Mouse (Mus musculus) activated CD4-positive, CD25-positive, alpha-beta regulatory T cell, adult 4 months (primary cell): Measurements from ENCODE around the gene Camta1. TPM values are rescaled to one million over a fixed set of nuclear protein-coding genes. Genes with fewer than 3 reads are reported as not detected.
A peak's percentile ranks its signal among the peaks of the same experiment; 100 is the strongest.

ENCODE experiments used
- ATAC-seq: one replicate; pipeline ENCODE4 v1.8.0; 2017
- polyA plus RNA-seq, 2 experiments: library from polyadenylated mRNA; unstranded; fragments of 100-300 nt; shearing (Covaris generic); gene quantifications; one replicate each; pipeline ENCODE4 v1.2.1; 2017

Camta1 gene
- polyA plus RNA-seq, 2 experiments from 2014 or later: 45.5 to 49.5 TPM

DNA sequence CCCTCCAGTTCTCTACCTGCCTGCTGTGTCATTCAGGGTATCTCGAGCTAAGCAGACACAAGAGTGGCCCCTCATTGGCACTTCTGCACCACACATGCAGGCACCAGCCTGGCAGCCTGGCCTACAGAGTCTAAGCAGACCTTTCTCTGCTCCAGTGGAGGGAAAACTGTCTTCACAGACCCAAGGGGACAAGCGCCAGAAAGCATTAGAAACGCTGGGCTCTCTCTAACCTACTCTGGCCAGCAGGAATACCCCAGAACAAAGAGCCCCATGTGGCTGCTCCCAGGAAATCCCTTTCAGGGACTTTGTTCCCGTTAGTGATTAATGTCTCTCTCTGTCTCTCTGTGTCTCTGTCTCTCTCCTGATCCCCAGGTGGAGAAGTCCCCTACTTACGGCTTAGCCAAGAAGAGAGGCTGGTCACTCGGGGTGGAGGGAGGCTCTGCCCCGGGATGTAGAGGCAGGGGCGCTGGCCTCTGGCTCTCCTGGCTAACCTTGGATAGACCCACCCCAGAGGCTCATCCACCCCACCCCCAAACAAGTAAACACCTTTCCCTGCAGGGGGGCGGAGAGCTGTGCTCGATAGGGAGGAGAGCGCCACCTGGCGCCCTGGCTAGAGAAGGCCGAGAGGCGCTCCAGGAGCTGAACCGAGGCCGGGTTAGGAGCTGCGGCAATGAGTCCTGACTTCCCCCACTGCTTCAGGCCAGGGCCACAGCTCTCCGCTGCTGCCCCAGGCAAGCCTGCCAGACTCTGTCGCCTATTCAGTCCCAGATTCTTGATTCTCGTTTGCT lies 722.4 kb downstream of the Camta1 start:
- peak; percentile 40 for ATAC-seq

DNA sequence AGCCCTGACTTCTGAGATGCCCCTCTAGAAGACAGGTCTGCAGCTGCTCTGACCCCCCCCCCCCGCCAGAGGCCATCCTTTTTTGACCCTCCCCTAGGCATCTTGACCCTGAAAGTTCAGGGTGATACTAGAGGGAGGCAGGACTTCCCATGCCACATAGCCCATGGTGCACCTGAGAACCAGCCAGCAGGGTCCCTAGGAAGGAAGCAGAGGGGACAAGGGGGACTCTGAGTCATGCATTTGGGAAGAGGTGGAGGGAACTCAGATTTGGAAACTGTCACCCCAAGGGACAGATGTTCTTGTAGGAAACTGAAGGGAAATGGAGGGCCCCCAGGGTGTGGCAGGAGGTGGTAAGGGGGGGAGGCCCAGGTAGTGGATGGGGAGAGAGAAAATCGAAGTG lies 723.1 kb downstream of the Camta1 start:
- no peak for ATAC-seq

DNA sequence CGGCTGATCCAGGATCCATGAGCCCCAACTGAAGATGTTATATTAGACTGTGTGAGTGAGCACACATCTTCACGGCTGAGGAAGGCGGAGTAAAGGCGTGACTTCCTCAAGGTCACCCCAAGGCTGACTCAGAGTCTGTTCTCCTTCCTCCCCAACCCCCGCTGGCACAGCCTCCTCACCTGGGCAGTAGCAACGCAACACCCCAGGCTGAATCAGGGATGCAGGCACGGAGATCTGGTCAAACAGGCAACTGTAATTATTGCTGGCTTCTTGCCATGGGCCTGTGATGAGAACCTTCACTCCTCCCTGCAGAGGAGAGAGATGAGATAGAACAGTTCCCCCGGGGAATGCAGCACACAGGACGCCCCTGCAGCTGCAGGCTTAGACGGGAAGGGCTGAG lies 723.5 kb downstream of the Camta1 start:
- no peak for ATAC-seq

DNA sequence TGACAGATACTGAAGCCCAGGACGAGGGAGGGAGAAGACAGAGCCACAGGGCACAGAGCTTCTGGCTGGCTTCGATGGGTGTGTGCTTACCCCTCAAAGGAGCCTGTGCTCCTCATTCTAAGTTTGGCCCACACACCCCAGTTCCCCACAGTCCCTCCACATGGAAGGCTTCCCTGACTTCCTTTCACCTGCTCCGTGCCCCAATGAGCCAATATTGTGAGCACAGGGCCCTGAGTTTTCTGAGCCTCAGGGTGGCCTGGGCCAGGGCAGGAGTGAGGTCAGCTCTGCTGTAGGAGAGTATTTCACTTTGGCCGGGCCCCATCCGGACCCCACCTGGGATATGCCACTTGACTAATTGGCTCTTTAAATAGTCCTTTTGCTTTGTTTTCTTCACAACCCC lies 724.0 kb downstream of the Camta1 start:
- no peak for ATAC-seq

DNA sequence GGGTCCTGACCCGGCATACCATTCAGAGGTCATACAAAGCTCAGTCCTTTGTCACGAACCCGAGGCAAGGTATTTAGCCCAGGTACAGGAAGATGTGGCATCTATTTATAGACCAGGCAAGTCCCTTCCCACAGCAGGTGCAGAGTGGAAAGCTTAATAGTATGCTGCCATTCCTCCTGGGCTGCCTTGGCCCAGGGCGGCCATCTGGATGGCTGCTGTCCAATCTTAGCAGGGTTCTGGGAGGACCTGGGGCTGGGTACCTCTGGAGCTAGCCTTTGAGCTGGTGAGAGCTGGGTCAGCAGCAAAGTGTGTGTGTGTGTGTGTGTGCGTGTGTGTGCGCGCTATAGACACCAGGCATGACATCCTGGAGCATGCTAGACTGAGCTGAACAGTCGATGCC lies 726.2 kb downstream of the Camta1 start:
- ATAC-seq: no peak

DNA sequence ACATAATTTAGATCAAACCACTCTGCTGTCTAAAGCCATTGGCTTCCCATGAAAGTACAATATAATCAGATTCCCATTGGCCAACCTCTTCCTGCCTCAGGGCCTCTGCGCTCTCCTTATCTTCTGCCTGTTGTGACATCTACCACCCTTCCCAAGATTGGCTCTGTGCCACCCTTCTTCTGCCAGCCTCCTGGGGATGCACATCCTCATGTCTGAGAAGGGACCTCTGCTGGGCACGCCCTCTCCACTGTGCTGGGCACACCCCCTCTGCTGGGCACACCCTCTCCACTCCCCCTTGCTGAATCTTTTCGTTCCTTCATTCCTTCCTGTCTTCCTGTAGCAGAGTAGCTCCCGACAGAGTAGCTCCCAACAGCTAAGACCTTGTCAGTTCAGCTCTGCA lies 727.9 kb downstream of the Camta1 start:
- no peak for ATAC-seq

DNA sequence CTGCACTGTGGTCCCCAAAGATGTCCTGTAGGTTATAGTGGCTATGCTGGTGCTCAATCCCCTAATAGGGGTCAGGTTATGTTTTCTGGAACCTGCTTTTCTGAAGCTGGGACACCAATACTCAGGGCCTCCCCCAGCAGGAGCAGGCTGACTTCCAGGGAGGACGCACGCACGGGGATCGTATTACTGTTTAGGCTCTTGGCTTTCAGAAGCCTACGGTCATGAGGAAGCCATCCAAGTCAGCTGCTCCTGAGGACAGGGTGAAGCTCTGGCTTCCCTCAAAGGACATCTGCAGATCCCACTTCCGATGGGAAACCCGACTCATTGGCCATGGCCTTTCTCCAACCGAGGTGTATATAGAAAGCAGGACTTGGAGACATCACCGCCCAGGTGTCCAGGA lies 729.2 kb downstream of the Camta1 start:
- ATAC-seq: no peak

DNA sequence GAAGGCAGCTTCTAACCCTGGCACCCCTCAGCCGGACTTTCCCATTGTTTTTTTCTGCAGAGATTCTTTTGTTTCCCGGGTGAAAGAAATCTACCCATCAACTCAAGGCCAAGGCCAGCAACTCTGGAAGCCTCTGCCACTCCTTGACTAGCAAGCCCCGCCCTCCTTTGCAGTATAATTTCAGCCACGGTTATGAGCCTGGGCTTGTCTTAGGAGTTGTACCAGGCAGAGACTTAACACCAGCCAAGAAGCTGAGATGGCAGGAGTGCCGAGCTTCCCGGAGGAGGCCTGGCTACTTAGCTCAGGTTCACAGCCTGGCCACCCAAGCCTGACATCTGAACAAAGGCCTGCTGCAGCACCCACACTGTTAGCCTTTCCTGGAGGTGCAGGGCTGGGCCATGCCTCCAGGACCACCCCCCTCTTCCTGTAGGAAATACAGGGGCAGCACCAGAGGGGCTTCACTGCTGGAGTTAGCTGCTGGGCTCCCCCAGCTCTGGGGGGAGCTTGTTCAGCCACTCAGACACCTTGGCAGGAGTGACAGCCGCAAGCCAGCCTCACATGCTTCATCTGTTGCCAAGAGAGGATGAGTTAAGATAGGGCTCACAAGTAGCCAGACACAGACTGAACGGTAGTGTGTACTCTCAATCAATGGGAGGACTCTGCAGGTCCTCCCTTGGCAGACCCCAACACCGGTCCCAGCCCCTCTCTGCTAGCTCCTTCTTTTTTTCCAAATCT lies 730.8 kb downstream of the Camta1 start:
- ATAC-seq: no peak

DNA sequence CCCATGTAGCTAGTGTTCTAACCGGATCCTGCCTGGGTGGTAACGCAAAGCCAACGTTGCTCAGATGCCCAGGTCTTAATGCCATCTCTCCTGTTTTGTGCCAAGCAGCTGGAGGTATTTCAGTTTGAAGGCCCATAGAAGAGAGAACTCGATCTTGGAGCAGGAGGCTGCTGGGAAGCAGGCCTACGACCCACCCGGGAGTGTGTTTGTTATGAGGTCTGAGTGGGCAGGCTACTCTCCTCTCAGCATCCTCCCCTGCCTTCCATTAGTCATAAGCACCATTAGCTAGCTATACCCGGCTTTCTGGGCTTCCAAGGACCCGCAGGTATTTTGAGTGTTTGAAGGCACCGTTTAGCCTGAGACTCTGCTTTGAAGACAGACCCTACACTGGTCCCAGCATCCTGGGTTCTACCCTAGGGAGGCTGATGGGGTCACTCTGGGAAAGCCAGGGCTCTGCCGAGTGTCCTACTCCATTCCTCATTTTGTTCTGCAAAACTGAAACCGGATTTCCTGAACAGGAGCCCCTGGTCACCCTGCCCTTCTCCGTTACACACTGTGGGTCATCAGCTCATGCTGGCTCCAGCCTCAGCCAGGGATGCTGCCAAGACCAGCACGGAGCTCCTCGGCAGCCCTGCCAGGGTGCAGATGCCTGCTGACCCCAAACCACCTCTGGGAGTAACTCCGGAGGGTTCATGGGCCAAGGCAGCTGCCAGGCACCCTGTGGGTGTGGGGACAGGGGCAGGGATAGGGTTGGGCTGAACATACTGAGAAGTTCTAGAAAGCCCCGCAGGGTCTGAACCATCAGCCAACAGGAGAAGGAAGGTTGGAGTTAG lies 731.7 kb downstream of the Camta1 start:
- no peak for ATAC-seq

DNA sequence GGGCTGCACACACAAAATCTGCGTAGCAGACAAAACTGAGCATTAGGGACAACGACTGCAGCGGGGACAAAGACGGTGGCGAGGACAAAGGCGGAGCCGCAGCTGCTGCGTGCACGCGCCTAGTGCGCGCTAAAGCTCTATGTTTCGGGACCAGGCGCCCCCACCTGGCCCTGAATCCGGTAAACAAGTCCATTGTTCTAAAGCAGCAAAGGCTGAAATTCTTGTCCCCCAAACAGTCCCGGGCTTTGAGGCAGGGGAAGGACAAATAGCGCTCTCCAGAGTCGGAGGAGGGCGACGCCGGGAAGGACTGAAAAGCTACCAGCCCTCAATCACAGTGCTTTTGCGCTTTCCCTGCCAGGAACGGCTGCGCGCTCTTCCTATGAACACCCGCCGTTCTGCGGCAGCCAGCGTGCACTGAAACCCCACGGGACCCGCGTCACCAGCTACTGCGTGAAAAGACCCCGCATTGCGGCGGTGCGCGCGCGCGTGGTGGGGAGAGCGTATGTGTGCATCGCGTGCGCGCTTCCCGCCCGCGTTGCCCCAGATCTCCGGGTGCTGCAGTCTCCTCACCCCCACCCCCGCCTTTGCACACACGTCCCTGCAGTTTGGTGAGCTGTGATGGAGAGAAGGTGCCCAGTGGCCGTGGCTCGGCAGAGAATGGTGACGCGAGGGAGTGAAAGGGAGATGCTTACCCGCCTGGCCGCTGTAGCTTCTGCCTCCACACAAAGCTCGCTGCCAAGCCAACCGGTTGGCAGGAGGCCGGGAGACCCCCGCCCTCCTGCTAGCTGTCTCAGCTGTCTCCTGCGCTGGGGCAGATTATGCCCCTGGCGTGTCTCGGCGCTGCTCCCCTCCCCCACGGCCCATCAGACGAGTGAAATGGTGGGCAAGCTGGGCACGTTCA lies 732.8 kb downstream of the Camta1 start:
- no peak for ATAC-seq

DNA sequence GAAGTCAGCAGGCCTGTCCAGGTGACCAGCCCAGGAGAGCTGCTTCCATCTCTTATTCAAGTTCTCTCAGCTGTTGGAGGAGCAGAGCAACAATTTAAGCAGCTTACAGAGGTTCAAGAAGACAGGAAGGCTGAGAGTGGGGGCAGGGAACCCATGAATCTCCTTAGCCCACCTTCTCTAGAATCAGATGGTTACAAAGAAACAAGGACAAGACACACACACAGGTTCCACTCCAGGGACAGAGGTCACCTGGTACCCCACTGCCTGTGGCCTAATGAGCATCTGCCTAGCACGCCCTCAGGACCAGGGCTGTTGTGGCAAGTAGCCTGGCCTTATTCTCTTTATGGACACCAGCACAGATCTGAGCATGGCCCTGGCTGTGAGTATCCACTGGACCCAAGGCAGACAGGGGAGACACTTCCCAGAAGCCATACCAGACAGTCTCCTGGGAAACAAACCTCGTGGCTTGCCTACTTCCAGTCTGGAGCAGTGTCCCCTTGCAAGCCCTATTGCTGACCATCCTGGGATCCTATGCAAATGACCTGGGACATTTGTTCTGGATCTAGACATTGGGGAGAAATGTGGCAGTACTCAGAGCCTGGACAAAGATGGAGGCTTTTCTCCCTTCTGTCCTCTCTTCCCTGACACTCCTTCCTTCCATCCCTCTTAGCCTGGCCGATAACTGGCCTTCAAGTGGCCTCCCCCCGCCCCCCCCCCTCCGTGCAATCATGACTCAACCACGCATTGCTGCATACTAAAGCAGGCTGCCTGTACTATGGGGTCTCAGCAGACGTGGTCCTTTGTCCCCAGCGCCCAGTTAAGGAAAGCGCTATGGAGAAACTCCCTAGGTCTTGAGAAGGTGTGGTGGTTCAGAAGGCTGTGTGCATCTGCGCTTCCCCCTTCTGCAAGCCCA lies 733.8 kb downstream of the Camta1 start:
- no peak for ATAC-seq

DNA sequence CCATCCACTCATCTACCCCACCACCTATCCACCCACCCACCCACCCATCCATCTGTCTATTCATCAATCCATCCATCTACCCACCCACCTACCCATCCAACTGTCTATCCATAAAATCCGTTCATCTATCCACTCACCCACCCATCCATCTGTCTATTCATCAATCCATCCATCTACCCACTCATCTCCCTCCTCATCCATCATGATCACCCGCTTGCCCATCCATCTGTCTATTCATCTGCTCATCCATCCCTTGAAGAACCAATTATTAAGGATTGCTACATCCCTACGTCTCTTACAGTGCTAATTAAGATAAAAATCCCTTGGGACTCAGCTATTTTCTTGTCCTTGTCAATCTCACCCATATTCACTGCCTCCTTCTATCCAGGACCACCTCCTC lies 742.8 kb downstream of the Camta1 start:
- no peak for ATAC-seq

DNA sequence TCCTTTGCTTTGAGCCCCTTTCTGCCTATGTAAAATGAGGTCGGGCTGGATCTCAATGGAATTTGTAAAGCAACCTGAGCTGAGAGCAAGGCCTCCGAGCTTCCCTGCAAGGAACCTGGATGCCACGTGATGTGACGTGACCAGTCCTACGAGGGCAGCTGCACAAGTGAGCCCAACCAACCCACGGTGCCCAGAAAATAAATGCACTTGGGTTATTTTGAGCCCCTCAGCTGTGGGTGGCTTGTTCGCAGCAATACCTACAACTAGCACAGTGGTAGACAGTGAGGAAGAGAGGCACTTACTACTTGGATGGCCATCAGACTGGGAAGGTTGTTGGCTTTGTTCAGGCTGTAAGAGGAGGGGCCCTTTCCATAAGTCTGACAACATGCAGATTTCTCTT lies 747.1 kb downstream of the Camta1 start:
- ATAC-seq: no peak

DNA sequence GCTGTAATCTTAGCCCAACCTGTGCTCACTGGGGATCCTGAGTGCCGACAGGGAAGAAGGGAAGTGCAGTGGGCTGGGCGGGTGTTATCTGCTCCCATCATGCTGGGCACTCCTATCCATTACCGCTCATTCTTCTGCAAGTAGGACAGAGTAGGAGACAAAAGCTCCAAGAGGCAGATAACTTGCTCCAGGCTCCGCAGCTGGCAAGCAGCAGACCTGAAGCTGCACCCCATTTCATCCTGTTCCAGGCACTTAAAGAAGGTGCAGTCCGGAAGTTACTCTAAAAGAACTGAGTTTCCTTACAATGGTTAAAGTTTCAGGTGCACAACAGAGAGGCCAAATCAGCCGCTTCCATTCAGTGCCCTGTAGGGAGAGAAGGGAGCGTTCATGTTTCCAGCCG lies 750.5 kb downstream of the Camta1 start:
- ATAC-seq: no peak

DNA sequence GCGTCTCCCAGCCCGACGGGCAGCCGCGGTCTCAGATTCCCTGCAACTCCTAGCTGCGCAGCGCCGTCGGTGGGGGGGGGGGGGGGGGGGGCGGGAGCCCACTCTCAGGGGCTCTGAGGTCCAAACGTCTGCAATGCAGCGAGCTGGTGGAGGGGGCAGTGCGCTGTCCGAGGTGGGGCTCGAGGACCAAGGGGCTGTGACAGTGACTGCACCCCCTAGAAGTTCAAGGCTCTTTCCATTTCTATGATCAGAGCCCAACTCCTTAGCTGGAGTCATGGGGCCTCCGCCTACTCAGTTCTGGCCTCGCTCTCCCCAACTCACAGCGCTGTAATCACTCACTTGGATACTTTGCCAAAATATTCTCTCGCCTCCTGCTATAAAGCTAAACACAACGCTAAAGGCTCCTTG lies 752.8 kb downstream of the Camta1 start:
- no peak for ATAC-seq

DNA sequence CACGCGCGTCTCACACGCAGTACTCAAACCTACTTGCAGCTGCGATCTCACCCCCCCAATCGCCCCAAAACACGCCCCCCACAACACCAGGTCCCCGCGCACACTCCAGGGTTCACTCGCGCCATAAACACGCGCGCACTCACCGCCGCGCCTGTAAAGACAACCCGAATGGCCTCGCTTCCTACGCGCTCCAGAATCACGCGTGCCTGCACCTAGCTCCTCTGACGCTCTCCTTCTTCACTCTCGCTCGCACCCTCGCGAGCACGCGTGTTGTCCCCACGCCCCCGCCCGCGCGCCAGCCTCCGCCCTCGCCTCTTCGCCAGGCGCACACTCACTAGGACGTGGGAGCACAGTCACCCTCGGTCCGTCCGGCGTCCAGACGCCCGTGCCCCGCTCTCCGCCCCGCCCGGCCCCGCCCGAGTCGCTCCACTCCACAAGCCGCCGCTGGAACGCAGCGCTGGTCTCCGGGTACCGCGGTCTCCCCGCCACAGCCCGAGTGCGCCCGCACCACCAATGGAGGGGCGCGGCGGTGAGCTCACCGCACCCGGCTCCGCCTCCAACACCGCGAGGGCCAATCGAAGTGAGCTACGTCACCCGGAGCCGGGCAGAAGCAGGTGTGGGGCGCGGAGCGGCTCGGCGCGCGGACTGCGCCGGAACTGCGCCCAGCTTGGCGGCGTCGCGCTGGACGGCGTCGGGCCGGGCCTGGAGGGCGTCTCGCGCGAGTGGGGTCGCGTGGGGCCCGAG lies 753.5 kb downstream of the Camta1 start:
- ATAC-seq: peak; percentile 88

DNA sequence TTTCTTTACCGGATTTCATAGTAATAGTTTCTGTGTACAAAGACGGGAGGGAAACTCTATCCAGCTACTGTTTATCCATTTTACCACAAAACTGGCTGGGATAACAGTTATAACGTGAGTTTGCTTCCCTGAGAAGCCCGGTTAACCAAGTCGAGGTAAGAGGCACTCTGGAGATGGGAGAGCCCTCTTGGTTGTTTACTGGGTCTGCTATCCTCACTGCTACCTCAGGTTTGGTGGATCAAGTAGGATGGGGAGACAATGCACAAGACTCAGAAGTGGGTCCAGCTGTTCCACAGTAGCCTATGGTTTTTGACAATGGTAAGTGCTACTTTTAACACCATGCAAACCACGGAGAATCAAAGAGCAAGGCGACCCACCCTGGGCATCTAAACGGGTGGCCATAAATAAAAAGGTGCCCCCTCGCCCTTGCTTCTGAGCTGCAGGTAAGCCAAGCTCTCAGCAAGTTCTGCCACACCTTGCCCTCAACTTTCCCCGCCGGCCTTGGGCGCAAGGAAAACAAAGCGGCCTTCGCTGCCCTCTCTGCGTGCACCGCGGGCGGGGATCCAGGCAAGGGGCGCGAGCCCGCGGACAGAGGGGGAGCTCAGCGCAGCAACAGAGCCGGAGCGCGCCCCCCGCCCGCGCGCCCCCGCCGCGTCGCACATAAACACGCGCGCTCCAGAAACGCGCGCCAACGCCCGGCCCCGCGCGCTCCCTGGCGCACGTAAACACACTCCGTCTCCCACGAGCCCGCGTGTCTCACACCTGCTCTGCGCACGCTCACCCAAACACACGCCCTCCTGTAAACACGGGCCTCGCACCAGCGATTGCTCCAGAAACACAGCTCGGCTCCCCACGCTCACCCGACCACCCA lies 754.3 kb downstream of the Camta1 start:
- no peak for ATAC-seq

DNA sequence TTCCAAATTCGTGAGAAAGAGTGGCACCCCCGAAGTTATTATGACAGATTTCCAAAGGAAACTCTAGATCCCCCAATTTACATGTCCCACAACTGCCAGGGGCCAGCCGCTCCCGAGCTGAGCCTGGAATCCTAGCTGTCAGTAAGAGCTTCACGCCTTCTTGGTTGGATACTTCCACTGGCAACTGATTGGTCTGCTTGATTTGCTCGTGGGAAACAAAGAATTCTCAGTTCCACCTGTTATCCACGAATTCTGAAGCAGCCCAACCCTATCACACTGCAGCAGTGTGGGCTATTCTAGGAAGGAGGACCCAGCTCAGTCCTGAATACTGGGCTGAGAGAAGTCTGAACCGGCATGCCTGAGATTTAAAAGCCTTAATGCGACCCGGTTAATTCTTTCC lies 755.2 kb downstream of the Camta1 start:
- ATAC-seq: no peak

DNA sequence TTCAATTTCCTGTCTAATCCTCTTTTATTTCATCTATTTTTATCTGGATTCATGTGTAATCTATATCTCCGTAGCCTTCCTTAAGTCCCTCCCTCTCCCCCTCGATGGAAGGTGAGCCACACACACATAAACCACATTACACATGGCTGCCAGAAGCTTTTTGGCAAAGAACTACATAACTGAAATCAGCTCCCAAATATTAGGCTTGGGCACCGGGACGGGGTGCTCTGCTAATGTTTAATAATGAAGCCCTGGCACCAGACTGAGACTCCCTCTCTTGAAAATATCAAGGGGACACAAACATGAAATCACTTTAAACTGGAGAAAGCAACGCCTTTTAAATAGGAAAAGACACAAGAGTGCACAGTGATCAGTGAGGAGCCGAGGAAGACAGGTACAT lies 755.8 kb downstream of the Camta1 start:
- ATAC-seq: no peak
